Mouse (Mus musculus): ENCODE data around the gene Tmem119. TPM values are rescaled to one million over a fixed set of nuclear protein-coding genes. Genes with fewer than 3 reads are reported as not detected.
"Not testable (repeated sequence)": the region's sequence is repeated elsewhere in the genome, so short reads cannot be mapped to it uniquely, and the experiment has no call there.

Gene Tmem119
- polyA plus RNA-seq, 1 experiment: 59.9 TPM

GRCm38 (mm10) chr5:113783581-113784001 lies 16.7 kb downstream of the Tmem119 start:
- 16% methylated on average over 12 of the region's 12 CpGs for WGBS
- no peak for TF ChIP-seq CTCF (IDR thresholded peaks at IDR 0.05; ENCODE audit: insufficient read depth, low read length)
- TF ChIP-seq POLR2A (IDR thresholded peaks at IDR 0.05; ENCODE audit: borderline replicate concordance, extremely low read depth, low read depth, low read length): no peak
- Histone ChIP-seq H3K4me3 (replicated peaks; ENCODE audit: extremely low read depth, low read depth, low read length) (no peak overlapping the region), H3K4me1 (ENCODE audit: control insufficient read depth, insufficient read depth, low read length) (no peaks in the 10 kb centered on the region; the same call in 1 of the 2 replicates)
- no peak for DNase-seq

- 72% methylated on average over 7 of the region's 7 CpGs for WGBS
- TF ChIP-seq POLR2A (IDR thresholded peaks at IDR 0.05; ENCODE audit: borderline replicate concordance, extremely low read depth, low read depth, low read length) (no peak), CTCF (IDR thresholded peaks at IDR 0.05; ENCODE audit: insufficient read depth, low read length) (no peak)
- DNase-seq: no peak
- Histone ChIP-seq H3K4me3 (replicated peaks; ENCODE audit: extremely low read depth, low read depth, low read length) (no peak overlapping the region), H3K4me1 (ENCODE audit: control insufficient read depth, insufficient read depth, low read length) (no peaks in the 10 kb centered on the region; the same call in 1 of the 2 replicates)
Measured at GRCm38 (mm10) chr5:113782624-113783023, 17.7 kb downstream of the Tmem119 start.

DNA sequence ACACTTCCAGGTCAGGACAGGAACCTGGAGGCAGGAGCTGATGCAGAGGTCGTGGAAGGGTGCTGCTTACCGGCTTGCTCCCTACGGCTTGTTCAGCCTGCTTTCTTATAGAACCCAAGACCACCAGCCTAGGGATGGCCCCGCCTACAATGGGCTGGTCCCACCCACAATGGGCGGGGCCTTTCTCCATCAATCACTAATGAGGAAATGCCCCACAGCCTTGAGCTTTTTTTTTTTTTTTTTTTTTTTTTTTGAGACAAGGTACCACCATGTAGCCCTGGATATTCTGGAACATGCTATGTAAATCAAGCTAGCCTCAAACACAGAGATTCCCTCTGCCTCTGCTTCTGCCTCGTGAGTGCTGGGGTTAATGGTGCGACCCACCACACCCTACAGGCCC lies 18.4 kb downstream of the Tmem119 start:
- H3K4me3 ChIP-seq (replicated peaks; ENCODE audit: extremely low read depth, low read depth, low read length): no peak overlapping the region
- TF ChIP-seq POLR2A (IDR thresholded peaks at IDR 0.05; ENCODE audit: borderline replicate concordance, extremely low read depth, low read depth, low read length) (no peak), CTCF (IDR thresholded peaks at IDR 0.05; ENCODE audit: insufficient read depth, low read length) (no peak)
- 70% methylated on average over 7 of the region's 7 CpGs for WGBS

DNA sequence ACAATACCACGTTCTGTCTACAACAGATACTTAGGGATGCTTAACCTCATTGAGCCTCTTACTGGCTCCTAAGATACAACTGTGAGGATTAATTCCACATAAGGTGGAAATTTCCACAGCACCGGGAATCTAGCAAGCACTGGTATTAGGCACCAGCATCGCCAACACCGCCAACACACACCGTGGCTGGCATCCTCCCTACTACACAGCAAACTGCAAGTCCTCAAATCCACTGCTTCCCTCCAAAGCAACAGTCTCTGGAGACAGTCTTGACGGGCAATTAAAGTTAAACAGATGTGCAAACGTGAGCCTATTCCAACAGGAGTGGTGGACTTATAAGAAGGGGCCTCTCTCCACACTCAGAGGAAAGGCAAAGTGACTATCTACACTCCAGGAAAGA lies 19.1 kb downstream of the Tmem119 start:
- H3K4me1 ChIP-seq (ENCODE audit: control insufficient read depth, insufficient read depth, low read length): no peaks in the 10 kb centered on the region; the same call in 1 of the 2 replicates
- DNase-seq: no peak
- TF ChIP-seq POLR2A (IDR thresholded peaks at IDR 0.05; ENCODE audit: borderline replicate concordance, extremely low read depth, low read depth, low read length): no peak
- TF ChIP-seq CTCF (IDR thresholded peaks at IDR 0.05; ENCODE audit: insufficient read depth, low read length): no peak
- WGBS: 77% methylated on average over 7 of the region's 7 CpGs
- H3K4me3 ChIP-seq (replicated peaks; ENCODE audit: extremely low read depth, low read depth, low read length): no peak overlapping the region

More for the DNA sequence above, 18.4 kb downstream of the Tmem119 start:
- DNase-seq: no peak
- no peaks in the 10 kb centered on the region; the same call in 1 of the 2 replicates for H3K4me1 ChIP-seq (ENCODE audit: control insufficient read depth, insufficient read depth, low read length)

GRCm38 (mm10) chr5:113780763-113781162 lies 19.6 kb downstream of the Tmem119 start:
- DNase-seq: no peak
- Histone ChIP-seq H3K4me1 (ENCODE audit: control insufficient read depth, insufficient read depth, low read length) (no peaks in the 10 kb centered on the region; the same call in 1 of the 2 replicates), H3K4me3 (replicated peaks; ENCODE audit: extremely low read depth, low read depth, low read length) (no peak overlapping the region)
- 76% methylated on average over 5 of the region's 5 CpGs for WGBS
- TF ChIP-seq CTCF (IDR thresholded peaks at IDR 0.05; ENCODE audit: insufficient read depth, low read length) (no peak), POLR2A (IDR thresholded peaks at IDR 0.05; ENCODE audit: borderline replicate concordance, extremely low read depth, low read depth, low read length) (no peak)

DNA sequence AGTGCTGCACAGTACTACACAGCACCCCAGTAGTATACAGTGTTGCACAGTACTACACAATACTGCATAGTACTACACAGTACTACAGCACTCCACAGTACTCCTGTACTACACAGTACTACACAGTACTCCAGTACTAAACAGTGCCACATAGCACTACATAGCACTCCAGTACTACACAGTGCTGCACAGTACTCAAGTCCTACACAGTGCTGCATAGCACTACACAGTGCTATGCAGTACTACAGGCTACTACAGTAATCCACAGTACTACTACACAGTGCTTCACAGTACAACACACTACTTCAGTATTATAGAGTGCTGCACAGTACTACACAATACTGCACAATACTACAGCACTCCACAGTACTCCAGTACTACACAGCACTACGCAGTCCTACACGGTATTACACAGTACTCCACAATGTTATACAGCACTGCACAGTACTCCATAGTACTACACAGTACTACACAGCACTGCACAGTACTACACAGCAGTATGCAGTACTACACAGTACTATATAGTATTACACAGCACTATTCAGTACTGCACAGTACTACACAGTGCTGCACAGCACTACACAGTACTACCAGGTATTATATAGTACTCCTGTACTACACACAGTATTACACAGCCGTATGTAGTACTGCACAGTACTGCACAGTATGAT lies 20.1 kb downstream of the Tmem119 start:
- no peak for DNase-seq
- WGBS: 97% methylated on average over 3 of the region's 3 CpGs
- H3K4me1 ChIP-seq (ENCODE audit: control insufficient read depth, insufficient read depth, low read length): no peaks in the 10 kb centered on the region; the same call in 1 of the 2 replicates
- TF ChIP-seq POLR2A (IDR thresholded peaks at IDR 0.05; ENCODE audit: borderline replicate concordance, extremely low read depth, low read depth, low read length) (no peak), CTCF (IDR thresholded peaks at IDR 0.05; ENCODE audit: insufficient read depth, low read length) (no peak)
- H3K4me3 ChIP-seq (replicated peaks; ENCODE audit: extremely low read depth, low read depth, low read length): no peak overlapping the region

DNA sequence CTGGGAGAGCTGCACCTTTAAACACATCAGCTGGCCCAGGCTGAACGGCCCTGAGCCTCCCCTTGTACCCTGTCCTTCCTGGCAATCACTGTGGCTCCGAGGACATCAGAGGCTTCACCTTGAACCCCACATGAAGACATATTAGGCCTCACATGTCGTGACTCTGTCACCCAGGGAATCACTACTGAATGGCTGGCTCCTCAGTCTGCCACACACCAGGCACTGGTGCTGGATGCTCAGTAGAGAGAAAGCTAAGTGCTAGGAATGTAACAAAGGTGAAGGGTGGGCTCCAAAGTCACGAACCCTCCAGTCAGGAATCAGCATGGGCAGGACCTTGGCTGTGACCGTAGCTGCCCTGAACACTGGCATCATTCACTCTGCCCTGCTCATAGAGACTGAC lies 20.7 kb downstream of the Tmem119 start:
- Histone ChIP-seq H3K4me3 (replicated peaks; ENCODE audit: extremely low read depth, low read depth, low read length) (no peak overlapping the region), H3K4me1 (ENCODE audit: control insufficient read depth, insufficient read depth, low read length) (no peaks in the 10 kb centered on the region; the same call in 1 of the 2 replicates)
- TF ChIP-seq POLR2A (IDR thresholded peaks at IDR 0.05; ENCODE audit: borderline replicate concordance, extremely low read depth, low read depth, low read length) (no peak), CTCF (IDR thresholded peaks at IDR 0.05; ENCODE audit: insufficient read depth, low read length) (no peak)
- no peak for DNase-seq
- 72% methylated on average over 5 of the region's 5 CpGs for WGBS

DNA sequence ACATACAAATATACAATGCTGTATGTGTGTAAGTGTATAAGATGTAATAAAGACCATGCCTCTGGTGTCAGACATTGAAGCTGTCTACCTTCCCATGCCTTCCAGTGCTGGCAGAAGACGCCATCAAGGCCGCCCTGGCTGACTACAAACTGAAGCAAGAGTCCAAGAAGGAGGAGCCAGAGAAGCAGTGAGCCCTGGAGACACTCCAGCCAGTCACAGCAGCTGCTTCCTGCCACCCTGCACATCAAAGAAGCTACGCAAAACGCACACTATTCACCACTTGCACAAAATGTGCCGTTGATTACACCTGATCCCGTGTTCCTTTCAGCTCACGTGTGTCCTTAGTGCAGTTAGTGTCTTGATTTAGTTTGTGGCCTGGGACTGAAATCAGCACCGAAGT lies 22.6 kb downstream of the Tmem119 start:
- WGBS: 60% methylated on average over 8 of the region's 8 CpGs
- not testable (repeated sequence) for H3K4me1 ChIP-seq (ENCODE audit: control insufficient read depth, insufficient read depth, low read length); H3K4me3 ChIP-seq (replicated peaks; ENCODE audit: extremely low read depth, low read depth, low read length); DNase-seq

- peak; percentile 17; the same call in 1 of the 2 replicates for TF ChIP-seq POLR2A (IDR thresholded peaks at IDR 0.05; ENCODE audit: borderline replicate concordance, extremely low read depth, low read depth, low read length)
- TF ChIP-seq CTCF (IDR thresholded peaks at IDR 0.05; ENCODE audit: insufficient read depth, low read length): no peak
- H3K4me3 ChIP-seq (replicated peaks; ENCODE audit: extremely low read depth, low read depth, low read length): no peak overlapping the region
- WGBS: 78% methylated on average over 8 of the region's 8 CpGs
- H3K4me1 ChIP-seq (ENCODE audit: control insufficient read depth, insufficient read depth, low read length): no peaks in the 10 kb centered on the region
- no peak for DNase-seq
Measured at GRCm38 (mm10) chr5:113776896-113777226, 23.5 kb downstream of the Tmem119 start.

DNA sequence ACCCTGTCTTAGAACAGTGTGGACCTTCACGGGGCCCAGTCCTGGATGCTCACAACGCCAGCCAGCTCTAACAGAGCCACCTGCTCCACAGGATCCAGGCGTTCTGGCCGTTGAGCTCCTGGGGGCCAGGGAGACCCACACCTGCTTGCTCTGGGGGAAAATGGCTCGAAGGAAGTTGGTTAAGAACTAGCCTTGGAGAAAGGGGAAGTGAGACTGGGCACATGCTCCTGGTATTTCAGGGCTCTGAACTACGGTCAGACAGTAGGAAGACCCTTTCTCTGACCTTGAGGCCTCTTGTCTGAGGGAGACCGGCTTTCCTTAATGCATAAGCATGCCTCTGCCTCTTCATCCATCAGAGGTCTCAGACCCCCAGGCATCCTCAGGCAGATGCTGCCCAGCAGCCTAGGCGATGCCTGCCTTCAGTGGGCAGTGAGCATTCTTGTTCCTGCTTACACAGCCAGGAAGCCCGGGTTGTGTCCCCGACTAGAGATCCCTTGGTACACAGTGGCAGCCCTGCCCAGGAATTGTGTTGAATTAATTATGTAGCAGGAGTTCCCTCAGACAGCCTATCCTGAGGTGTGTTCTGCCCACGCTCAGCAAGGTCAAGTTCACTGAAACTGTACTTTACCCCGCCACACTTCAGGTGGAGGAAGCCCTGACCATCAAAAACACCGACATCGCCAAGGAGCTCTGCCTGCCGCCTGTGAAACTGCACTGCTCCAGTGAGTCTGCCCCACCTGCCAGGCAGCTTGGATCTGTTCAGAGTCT lies 24.0 kb downstream of the Tmem119 start:
- H3K4me1 ChIP-seq (ENCODE audit: control insufficient read depth, insufficient read depth, low read length): no peaks in the 10 kb centered on the region
- DNase-seq: no peak
- H3K4me3 ChIP-seq (replicated peaks; ENCODE audit: extremely low read depth, low read depth, low read length): no peak overlapping the region
- no peak for TF ChIP-seq CTCF (IDR thresholded peaks at IDR 0.05; ENCODE audit: insufficient read depth, low read length)
- WGBS: 78% methylated on average over 15 of the region's 15 CpGs

Measured in lung, adult 2 months (tissue).